Mouse (Mus musculus) intestine, embryonic 14.5 days (tissue): ENCODE measurements at regions not wholly inside any gene's neighbourhood (a gene's known extent, or its start where the extent isn't known, plus 50 kb on each side); places are given as distances from the start of the nearest gene placed in this dataset.
"Not testable (repeated sequence)": the region's sequence is repeated elsewhere in the genome, so short reads cannot be mapped to it uniquely, and the experiment has no call there.

Source experiments
- ATAC-seq: fragments of 200-750 bp; cut with Nextera tagmentation; replicated peaks from 2 replicates; pipeline ENCODE4 v1.8.0; 2017; ENCODE audit warnings: low read depth, moderate number of reproducible peaks, moderate TSS enrichment, moderate library complexity; ENCODE audit not compliant: low FRiP score, low TSS enrichment
- DNase-seq: peaks from one replicate; pipeline ENCODE4 v3.0.0-alpha.2; 2018; ENCODE audit warnings: low spot score
- H3K27ac ChIP-seq: fragments of 300-500 bp; sonication (generic); 2 replicates; pipeline ENCODE4 v1.5.1; 2014; ENCODE audit warnings: low read depth, mild to moderate bottlenecking, control low read depth
- H3K27me3 ChIP-seq: fragments of 300-500 bp; sonication (generic); replicated peaks from 2 replicates; pipeline ENCODE4 v1.6.1; 2014; ENCODE audit warnings: low read length, control low read depth; ENCODE audit not compliant: control insufficient read depth, insufficient read depth
- H3K36me3 ChIP-seq: fragments of 300-500 bp; sonication (generic); 2 replicates; pipeline ENCODE4 v1.6.1; 2014; ENCODE audit warnings: low read length, control low read depth; ENCODE audit not compliant: control insufficient read depth, insufficient read depth
- H3K4me1 ChIP-seq: fragments of 300-500 bp; sonication (generic); replicated peaks from 2 replicates; pipeline ENCODE4 v1.6.1; 2014; ENCODE audit warnings: low read length, control low read depth, mixed read lengths; ENCODE audit not compliant: control insufficient read depth, insufficient read depth
- H3K4me2 ChIP-seq: fragments of 300-500 bp; sonication (generic); 2 replicates; pipeline ENCODE4 v1.6.1; 2014; ENCODE audit warnings: low read length
- H3K4me3 ChIP-seq: fragments of 300-500 bp; sonication (generic); 2 replicates; pipeline ENCODE4 v1.5.1; 2014; ENCODE audit warnings: low read depth, low read length, control low read depth, mixed read lengths
- H3K9ac ChIP-seq: fragments of 300-500 bp; sonication (generic); 2 replicates; pipeline ENCODE4 v1.6.1; 2014; ENCODE audit warnings: mild to moderate bottlenecking, low read length
- H3K9me3 ChIP-seq: fragments of 300-500 bp; sonication (generic); 2 replicates; pipeline ENCODE4 v1.6.1; 2016; ENCODE audit warnings: low read length, control low read depth; ENCODE audit not compliant: control insufficient read depth
- WGBS: fragments of 180-500 bp; shearing (Covaris S2); extraction: QIAGEN DNeasy Blood & Tissue Kit; methylation state at CpG from one replicate; pipeline ENCODE4 v1.1.7; 2014; 5-methylcytosine and 5-hydroxymethylcytosine counted together

DNA sequence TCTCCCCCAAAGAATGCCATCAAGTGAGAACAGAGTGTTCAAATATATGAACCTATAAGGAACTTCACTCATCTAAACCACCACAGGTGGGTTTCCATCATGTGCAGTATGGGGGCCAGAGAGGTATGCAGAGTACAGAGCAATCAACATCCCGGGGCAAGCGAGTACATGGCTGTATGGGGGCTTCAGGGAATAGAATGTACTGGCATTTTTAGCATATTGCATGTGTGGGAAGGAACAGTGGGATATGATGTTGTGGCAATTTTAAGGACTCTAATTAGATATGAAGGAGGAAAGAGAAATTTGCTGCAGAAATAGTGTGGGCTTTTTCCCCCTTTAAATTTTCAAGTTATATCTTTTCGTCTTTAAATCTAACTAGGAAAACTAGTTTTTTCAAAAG, 344.0 kb downstream of the Trib2 start:
- WGBS: 83% methylated on average over 3 of the region's 3 CpGs
- Histone ChIP-seq H3K27me3 (no peaks in the 10 kb centered on the region), H3K4me3 (no peak overlapping the region), H3K9ac (no peak overlapping the region), H3K9me3 (no peaks in the 10 kb centered on the region), H3K4me1 (no peaks in the 10 kb centered on the region), H3K36me3 (no peaks in the 10 kb centered on the region), H3K4me2 (no peak overlapping the region), H3K27ac (no peak overlapping the region)
- DNase-seq: no peak
- no peak for ATAC-seq

DNA sequence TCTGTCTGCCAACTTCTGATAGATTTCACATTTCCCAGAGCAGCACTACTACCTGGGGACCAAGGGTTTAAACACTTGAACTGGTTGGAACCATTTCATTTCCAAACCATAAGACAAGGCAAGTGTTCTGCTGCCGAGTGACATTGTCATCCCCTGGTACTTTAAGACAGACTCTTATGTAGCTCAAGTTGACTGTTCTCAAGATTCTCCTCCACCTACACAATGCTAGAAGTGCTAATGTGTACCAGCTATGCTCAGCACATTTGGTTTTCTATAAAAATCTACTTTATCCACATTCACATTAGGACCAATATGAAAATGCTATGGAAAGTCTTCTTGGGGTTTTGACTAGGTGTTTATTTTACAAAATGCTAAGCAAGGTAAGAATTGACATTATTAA, 357.3 kb downstream of the Trib2 start:
- WGBS: 86% methylated on average over 1 of the region's 1 CpGs
- no peak overlapping the region for H3K27ac ChIP-seq
- no peaks in the 10 kb centered on the region for H3K9me3 ChIP-seq
- DNase-seq: no peak
- ATAC-seq: no peak
- H3K36me3 ChIP-seq: no peaks in the 10 kb centered on the region
- no peak overlapping the region for H3K9ac ChIP-seq
- no peaks in the 10 kb centered on the region for H3K4me1 ChIP-seq
- no peak overlapping the region for H3K4me2 ChIP-seq
- no peaks in the 10 kb centered on the region for H3K27me3 ChIP-seq
- no peak overlapping the region for H3K4me3 ChIP-seq

DNA sequence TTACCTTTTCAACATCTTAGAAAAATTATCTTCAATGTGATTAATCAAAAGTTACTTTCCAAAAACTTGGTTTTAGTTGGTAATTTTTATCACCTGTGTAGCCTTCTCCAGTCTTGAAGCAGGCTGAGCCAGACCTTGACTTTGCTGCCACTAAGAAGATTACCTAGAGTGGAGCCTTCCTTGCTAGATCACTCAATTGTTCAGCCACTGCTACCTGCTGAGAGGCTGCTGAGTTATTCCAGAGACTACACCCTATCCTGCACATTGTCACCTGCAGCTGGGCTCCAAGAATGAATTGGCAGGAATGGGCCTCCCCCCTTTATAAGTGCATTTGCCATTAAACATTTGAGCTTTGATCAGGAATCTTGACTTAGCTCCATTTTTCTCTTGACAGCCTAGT, 360.4 kb downstream of the Trib2 start:
- H3K9me3 ChIP-seq, DNase-seq, ATAC-seq: not testable (repeated sequence)

DNA sequence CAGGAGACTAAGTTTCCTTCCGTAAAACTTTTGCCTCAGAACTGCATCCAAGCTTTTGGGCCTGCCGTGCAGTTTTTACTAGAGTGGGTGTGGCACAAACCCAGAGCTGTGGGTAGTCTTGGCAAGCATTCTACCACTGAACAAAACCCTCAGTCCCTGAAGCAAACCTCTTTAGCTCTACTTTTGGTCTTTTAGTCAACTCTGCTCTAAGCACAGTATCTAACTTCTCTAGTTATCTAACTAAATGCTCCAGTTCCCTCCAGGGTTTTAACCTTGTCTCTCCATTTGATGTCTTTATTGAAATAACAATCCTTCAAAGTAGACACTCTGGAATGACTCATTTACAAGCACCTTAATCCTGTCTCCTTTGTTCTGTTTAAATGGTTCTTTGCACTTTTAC, 361.0 kb downstream of the Trib2 start:
- Histone ChIP-seq H3K9me3 (no peaks in the 10 kb centered on the region), H3K4me3 (no peak overlapping the region), H3K27ac (no peak overlapping the region), H3K36me3 (no peaks in the 10 kb centered on the region), H3K27me3 (no peaks in the 10 kb centered on the region), H3K9ac (no peak overlapping the region), H3K4me1 (no peaks in the 10 kb centered on the region), H3K4me2 (no peak overlapping the region)
- DNase-seq: no peak
- ATAC-seq: no peak
- 87% methylated on average over 2 of the region's 2 CpGs for WGBS

More for the DNA sequence above, 360.4 kb downstream of the Trib2 start:
- not testable (repeated sequence) for H3K36me3 ChIP-seq, H3K4me3 ChIP-seq, H3K9ac ChIP-seq, H3K27ac ChIP-seq, H3K4me2 ChIP-seq, H3K27me3 ChIP-seq, H3K4me1 ChIP-seq

DNA sequence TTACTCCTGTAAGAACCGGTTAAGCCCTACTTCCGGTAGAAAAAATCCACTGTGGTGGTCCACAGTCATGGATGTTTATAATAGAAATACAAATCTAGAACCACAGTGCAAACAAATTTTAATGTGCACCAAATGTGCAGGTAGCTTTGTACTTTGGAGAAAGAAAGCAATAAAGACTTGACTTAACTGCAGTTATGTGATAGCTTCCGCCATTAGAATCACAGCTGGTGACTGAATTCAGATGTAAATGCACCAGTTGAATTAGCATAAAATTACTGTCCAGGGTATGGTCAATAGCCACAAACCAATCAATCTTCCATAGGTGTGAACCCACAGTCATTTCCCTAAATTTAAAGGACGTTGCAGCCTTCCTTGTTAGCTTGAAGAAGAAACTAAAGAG, 367.2 kb downstream of the Trib2 start:
- WGBS: 60% methylated on average over 4 of the region's 4 CpGs
- no peak overlapping the region for H3K9ac ChIP-seq
- no peak overlapping the region for H3K4me3 ChIP-seq
- ATAC-seq (no peak), DNase-seq (no peak)
- no peaks in the 10 kb centered on the region for H3K9me3 ChIP-seq
- no peak overlapping the region for H3K27ac ChIP-seq
- no peaks in the 10 kb centered on the region for H3K36me3 ChIP-seq
- no peaks in the 10 kb centered on the region for H3K27me3 ChIP-seq
- no peaks in the 10 kb centered on the region for H3K4me1 ChIP-seq
- H3K4me2 ChIP-seq: no peak overlapping the region

DNA sequence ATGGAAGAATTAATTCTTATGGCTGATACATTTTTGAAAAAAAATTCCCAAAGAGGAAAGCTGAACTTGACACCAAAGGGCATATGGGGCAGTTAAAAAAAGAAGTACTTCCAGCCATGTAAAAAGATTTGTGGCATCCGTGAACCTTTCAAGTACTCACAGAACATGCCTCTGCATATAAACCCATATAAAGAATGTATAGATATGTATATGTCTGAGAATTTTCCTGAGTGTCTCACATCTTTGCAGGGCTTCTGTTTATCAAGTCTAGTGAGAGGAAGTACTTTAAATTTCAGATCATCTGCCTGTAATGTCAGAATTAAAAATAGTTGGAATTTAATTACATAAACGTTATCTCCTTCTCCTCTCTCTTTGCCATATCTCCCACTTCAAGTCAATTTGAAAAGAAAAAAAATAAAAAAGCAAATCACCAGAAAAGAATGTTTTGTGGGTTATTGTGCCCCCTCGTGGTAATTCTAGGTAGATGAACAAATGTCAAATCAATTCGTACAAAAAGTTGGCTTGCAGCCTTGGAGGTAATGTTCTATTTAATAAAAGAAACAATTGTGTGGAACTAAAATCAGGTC, 400.4 kb downstream of the Trib2 start:
- no peaks in the 10 kb centered on the region for H3K4me1 ChIP-seq
- H3K27me3 ChIP-seq: no peaks in the 10 kb centered on the region
- no peak for ATAC-seq
- no peak overlapping the region for H3K4me2 ChIP-seq
- no peak overlapping the region for H3K9ac ChIP-seq
- H3K4me3 ChIP-seq: no peak overlapping the region
- no peak overlapping the region for H3K27ac ChIP-seq
- no peak for DNase-seq
- no peaks in the 10 kb centered on the region for H3K36me3 ChIP-seq
- 17% methylated on average over 4 of the region's 4 CpGs for WGBS
- no peaks in the 10 kb centered on the region for H3K9me3 ChIP-seq

DNA sequence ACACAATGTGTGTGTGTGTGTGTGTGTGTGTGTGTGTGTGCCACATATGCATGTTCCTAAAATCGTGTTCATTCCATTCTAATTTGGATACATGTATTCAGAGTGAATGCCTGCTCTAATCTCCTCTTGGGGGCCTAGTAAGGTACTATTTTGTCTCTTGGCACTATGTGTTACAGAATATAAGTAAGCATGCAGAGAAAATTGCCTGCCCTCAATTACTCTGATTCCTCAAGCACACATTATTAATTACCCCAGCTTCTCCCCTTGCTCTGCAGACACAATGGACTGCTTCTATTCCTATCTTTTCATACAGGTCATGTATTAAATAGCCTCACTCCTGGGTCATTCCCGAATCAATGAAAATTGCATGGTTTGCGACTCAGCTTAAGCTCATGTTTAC, 406.3 kb downstream of the Trib2 start:
- Histone ChIP-seq H3K27me3 (no peaks in the 10 kb centered on the region), H3K27ac (no peak overlapping the region), H3K9ac (no peak overlapping the region), H3K4me2 (no peak overlapping the region), H3K4me3 (no peak overlapping the region), H3K9me3 (no peaks in the 10 kb centered on the region), H3K36me3 (no peaks in the 10 kb centered on the region), H3K4me1 (no peaks in the 10 kb centered on the region)
- WGBS: 79% methylated on average over 3 of the region's 3 CpGs
- DNase-seq: no peak
- no peak for ATAC-seq

DNA sequence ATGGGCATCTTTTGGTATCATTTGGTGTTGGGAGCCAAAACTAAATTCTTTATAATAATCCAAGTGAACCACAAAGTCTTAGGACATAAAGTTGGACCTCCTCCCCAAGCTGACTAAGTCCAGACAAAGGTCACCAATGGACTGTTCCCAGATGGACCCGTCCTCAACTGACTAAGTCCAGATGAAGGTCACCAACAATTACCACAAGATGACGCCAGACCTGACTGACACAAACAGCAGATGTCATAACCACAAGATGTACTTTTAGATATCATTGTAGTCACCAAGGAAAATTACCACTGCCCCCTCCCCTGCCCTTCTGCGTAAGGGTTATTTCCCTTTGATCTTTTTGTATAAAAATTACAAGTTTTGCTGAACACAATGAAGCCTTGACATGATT, 409.1 kb downstream of the Trib2 start:
- H3K36me3 ChIP-seq, H3K4me2 ChIP-seq, DNase-seq, H3K27me3 ChIP-seq, H3K4me3 ChIP-seq, ATAC-seq, H3K4me1 ChIP-seq, H3K27ac ChIP-seq, H3K9me3 ChIP-seq, H3K9ac ChIP-seq: not testable (repeated sequence)
- 81% methylated on average over 3 of the region's 3 CpGs for WGBS

DNA sequence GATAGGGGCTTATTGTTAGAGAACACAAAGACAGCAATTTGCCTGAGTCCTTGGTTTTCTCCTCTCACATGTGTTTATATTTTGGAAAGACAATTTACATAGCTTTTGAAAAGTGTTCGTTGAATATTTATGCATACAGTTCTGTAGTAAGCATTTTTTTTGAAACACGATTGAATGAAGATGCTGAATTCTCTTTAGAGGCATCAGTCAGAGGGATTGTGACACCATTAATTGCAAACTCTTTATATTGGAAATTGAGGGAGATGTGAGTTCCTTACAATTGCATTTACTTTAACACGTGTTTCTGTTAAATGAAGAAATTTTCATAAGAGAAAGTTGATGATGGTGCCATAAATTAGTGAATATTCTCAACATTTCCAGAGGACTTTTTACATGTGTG, 424.1 kb downstream of the Trib2 start:
- Histone ChIP-seq H3K4me3 (no peak overlapping the region), H3K4me2 (no peak overlapping the region), H3K9me3 (no peaks in the 10 kb centered on the region), H3K27me3 (no peaks in the 10 kb centered on the region), H3K4me1 (no peaks in the 10 kb centered on the region), H3K9ac (no peak overlapping the region), H3K27ac (no peak overlapping the region), H3K36me3 (no peaks in the 10 kb centered on the region)
- no peak for ATAC-seq
- no peak for DNase-seq
- 65% methylated on average over 3 of the region's 3 CpGs for WGBS
